Mouse (Mus musculus): Measurements from ENCODE around the gene Mvk. TPM values are rescaled to one million over a fixed set of nuclear protein-coding genes. Genes with fewer than 3 reads are reported as not detected.

Mvk gene
- polyA plus RNA-seq, 1 experiment from 2014 or later: 56.3 TPM

DNA sequence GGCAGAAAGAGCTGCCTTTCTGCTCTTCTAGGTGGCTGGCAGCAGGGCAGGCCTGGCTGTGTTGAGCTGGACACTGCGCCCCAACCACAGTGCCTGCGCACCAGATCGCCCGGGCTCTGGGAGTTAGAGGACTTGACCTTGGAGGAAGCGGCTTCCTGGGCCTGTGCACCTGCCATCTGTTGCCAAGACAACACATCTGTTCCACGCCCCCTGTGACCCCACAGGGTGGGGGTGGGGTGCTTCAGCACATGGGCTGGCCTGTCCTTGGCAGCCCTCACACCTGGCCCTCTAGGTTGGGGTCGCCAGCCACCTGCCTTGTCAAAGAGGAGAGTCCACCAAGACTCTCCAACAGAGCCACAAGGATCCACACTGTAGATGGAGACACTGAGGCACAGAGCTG, 21.6 kb downstream of the Mvk start:
- WGBS: 63% methylated on average over 7 of the region's 7 CpGs
- no peak overlapping the region for H3K27ac ChIP-seq (ENCODE audit: low read length)
- no peaks in the 10 kb centered on the region for H3K36me3 ChIP-seq (ENCODE audit: control insufficient read depth, insufficient read depth, low read length)
- H3K27me3 ChIP-seq (ENCODE audit: control insufficient read depth, insufficient read depth, low read length): no peaks in the 10 kb centered on the region
- peak overlapping the region; percentile 31; the same call in 1 of the 2 replicates for H3K9ac ChIP-seq (ENCODE audit: low read length)
- no peak overlapping the region for H3K4me2 ChIP-seq (ENCODE audit: low read depth, low read length)
- H3K4me3 ChIP-seq (replicated peaks; ENCODE audit: low read length): no peak overlapping the region
- no peaks in the 10 kb centered on the region for H3K9me3 ChIP-seq (replicated peaks; ENCODE audit: control insufficient read depth, low read length)
- peaks cover 32% of the 10 kb centered on the region for H3K4me1 ChIP-seq (ENCODE audit: control insufficient read depth, insufficient read depth, low read length)
- no peak for ATAC-seq (ENCODE audit: insufficient read depth, low FRiP score)

DNA sequence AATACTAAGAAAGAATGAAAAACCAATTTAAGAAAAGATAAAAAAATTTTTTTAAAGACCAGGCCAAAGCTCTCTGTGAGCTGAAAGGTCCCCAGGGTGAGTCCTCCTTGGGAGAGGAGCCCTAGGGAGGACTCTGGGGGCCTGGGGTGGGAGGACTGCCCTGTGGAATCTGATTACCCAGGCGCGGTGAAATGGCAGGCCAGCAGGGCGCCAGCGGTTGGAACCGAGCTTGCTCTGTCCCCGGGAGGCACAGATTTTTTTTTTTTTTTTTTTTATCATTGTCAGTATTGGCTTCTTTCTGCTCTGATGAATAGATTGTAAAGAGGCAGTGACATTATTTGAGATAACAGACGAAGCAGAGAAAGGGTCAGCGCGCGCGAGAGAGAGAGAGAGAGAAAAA, 22.9 kb downstream of the Mvk start:
- H3K4me1 ChIP-seq (ENCODE audit: control insufficient read depth, insufficient read depth, low read length): peaks cover 32% of the 10 kb centered on the region
- peak overlapping the region; percentile 35 for H3K4me3 ChIP-seq (replicated peaks; ENCODE audit: low read length)
- H3K4me2 ChIP-seq (ENCODE audit: low read depth, low read length): peak overlapping the region; percentile 52
- 3% methylated on average over 11 of the region's 11 CpGs for WGBS
- peak overlapping the region; percentile 86 for H3K27ac ChIP-seq (ENCODE audit: low read length)
- no peaks in the 10 kb centered on the region for H3K27me3 ChIP-seq (ENCODE audit: control insufficient read depth, insufficient read depth, low read length)
- peak overlapping the region; percentile 57 for H3K9ac ChIP-seq (ENCODE audit: low read length)
- H3K9me3 ChIP-seq (replicated peaks; ENCODE audit: control insufficient read depth, low read length): no peaks in the 10 kb centered on the region
- no peak for ATAC-seq (ENCODE audit: insufficient read depth, low FRiP score)
- H3K36me3 ChIP-seq (ENCODE audit: control insufficient read depth, insufficient read depth, low read length): no peaks in the 10 kb centered on the region

DNA sequence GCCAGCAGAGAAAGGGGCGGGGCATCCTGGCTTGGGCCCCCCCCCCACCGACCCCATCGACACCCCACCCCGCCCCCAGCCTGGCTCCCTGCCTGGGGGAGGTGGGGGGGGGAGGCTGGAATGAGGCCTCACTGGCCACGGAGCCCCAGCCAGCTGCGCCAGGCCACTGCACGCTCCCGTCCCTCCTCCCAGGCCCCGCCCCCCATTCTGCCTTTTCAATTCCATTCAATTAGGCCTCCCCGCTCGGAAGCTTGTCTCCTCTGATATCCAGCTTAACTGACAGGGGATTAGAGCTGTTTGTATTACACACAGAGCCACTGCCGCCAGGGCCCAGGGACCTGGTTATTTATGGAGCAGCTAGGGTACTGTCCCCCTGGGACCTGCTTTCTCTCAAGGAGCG, 23.4 kb downstream of the Mvk start:
- peaks cover 32% of the 10 kb centered on the region for H3K4me1 ChIP-seq (ENCODE audit: control insufficient read depth, insufficient read depth, low read length)
- 7% methylated on average over 9 of the region's 13 CpGs for WGBS
- H3K9me3 ChIP-seq (replicated peaks; ENCODE audit: control insufficient read depth, low read length): no peaks in the 10 kb centered on the region
- H3K4me3 ChIP-seq (replicated peaks; ENCODE audit: low read length): peak overlapping the region; percentile 35
- H3K36me3 ChIP-seq (ENCODE audit: control insufficient read depth, insufficient read depth, low read length): no peaks in the 10 kb centered on the region
- no peaks in the 10 kb centered on the region for H3K27me3 ChIP-seq (ENCODE audit: control insufficient read depth, insufficient read depth, low read length)
- peak overlapping the region; percentile 86 for H3K27ac ChIP-seq (ENCODE audit: low read length)
- peak overlapping the region; percentile 52 for H3K4me2 ChIP-seq (ENCODE audit: low read depth, low read length)
- peak overlapping the region; percentile 57 for H3K9ac ChIP-seq (ENCODE audit: low read length)
- peak; percentile 89 for ATAC-seq (ENCODE audit: insufficient read depth, low FRiP score)

DNA sequence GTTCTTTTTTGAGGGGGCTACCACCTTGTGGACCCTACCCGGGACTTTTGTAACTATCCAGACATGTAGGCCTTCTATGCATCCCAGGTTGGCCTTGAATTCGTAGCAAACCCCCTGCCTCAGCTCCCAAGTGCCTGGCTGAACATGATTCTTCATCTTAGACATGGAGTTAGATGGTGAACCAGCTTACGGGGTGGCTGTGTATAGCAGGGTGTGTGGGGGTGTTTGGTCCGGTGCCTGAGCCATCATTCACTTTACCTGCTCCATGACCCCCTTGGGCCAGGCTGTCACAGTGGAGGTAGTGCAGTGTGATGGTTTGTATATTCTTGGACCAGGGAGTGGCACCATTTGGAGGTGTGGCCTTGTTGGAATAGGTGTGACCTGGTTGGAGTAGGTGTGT, 23.9 kb downstream of the Mvk start:
- H3K9ac ChIP-seq (ENCODE audit: low read length): peak overlapping the region; percentile 57
- 47% methylated on average over 4 of the region's 4 CpGs for WGBS
- no peaks in the 10 kb centered on the region for H3K27me3 ChIP-seq (ENCODE audit: control insufficient read depth, insufficient read depth, low read length)
- peak overlapping the region; percentile 86 for H3K27ac ChIP-seq (ENCODE audit: low read length)
- H3K4me3 ChIP-seq (replicated peaks; ENCODE audit: low read length): peak overlapping the region; percentile 35; the same call in 1 of the 2 replicates
- no peaks in the 10 kb centered on the region for H3K9me3 ChIP-seq (replicated peaks; ENCODE audit: control insufficient read depth, low read length)
- ATAC-seq (ENCODE audit: insufficient read depth, low FRiP score): no peak
- H3K4me2 ChIP-seq (ENCODE audit: low read depth, low read length): peak overlapping the region; percentile 52
- peaks cover 32% of the 10 kb centered on the region for H3K4me1 ChIP-seq (ENCODE audit: control insufficient read depth, insufficient read depth, low read length)
- no peaks in the 10 kb centered on the region for H3K36me3 ChIP-seq (ENCODE audit: control insufficient read depth, insufficient read depth, low read length)

DNA sequence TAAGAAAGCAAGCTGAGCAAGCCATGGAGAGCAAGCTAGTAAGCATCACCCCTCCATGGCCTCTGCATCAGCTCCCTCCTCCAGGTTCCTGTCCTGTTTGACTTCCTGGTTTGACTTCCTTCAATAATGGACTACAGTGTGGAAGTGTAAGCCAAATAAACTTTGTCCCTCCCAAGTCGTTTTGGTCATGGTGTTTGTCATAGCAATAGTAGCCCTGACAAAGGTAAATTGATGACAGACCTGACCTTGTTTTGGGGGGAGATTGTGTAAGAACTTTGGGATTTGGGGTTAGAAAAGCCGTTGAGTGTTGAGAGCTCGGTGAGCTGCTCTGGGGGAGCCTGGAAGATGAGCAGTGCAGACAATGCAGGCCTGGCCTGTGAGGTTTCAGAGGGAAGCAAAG, 26.3 kb downstream of the Mvk start:
- H3K9ac ChIP-seq (ENCODE audit: low read length): no peak overlapping the region
- H3K4me1 ChIP-seq (ENCODE audit: control insufficient read depth, insufficient read depth, low read length): peaks cover 24% of the 10 kb centered on the region
- H3K27me3 ChIP-seq (ENCODE audit: control insufficient read depth, insufficient read depth, low read length): no peaks in the 10 kb centered on the region
- no peak overlapping the region for H3K27ac ChIP-seq (ENCODE audit: low read length)
- no peak for ATAC-seq (ENCODE audit: insufficient read depth, low FRiP score)
- no peaks in the 10 kb centered on the region for H3K9me3 ChIP-seq (replicated peaks; ENCODE audit: control insufficient read depth, low read length)
- H3K4me3 ChIP-seq (replicated peaks; ENCODE audit: low read length): no peak overlapping the region
- no peaks in the 10 kb centered on the region for H3K36me3 ChIP-seq (ENCODE audit: control insufficient read depth, insufficient read depth, low read length)
- H3K4me2 ChIP-seq (ENCODE audit: low read depth, low read length): no peak overlapping the region
- 58% methylated on average over 3 of the region's 3 CpGs for WGBS

DNA sequence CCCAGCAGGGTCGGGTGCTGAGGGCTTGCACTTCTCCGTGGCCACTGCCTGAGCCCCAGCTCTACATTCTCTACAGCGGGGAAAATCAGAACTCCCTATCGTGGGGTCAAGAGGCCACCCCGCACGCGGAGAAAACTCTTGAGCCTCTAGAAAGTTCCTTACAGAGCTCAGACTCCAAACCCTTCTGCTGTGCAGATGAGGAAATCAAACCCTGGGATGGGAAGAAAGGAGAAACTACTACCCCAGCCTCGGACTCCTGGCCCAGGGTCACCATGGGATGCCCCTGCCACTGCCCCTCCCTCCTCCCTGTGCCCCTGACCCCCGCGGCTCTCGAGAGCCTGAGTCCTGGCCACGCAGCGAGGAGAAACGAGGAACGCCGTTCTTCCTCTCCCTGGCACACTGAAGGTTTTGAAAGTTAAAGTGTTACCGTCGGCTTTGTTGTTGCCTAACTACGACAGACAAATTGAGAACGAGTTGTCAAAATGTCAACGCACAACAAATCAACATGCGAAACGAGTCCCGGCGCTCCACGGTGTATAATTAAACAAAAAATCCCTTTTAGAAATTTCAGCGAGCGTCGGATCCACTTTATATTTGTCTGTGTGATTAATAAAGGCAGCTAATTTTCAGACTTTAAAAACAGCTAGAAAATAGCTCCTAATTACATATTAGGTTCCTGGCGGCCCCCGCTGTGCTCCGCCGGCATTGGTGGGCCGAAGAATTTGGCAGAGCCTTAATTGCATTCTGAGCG, 30.8 kb downstream of the Mvk start:
- H3K27ac ChIP-seq (ENCODE audit: low read length): no peak overlapping the region
- H3K36me3 ChIP-seq (ENCODE audit: control insufficient read depth, insufficient read depth, low read length): no peaks in the 10 kb centered on the region
- no peak overlapping the region for H3K4me3 ChIP-seq (replicated peaks; ENCODE audit: low read length)
- H3K9ac ChIP-seq (ENCODE audit: low read length): no peak overlapping the region
- WGBS: 47% methylated on average over 35 of the region's 35 CpGs
- peak; percentile 34; the same call in 1 of the 2 replicates for ATAC-seq (ENCODE audit: insufficient read depth, low FRiP score)
- no peaks in the 10 kb centered on the region for H3K4me1 ChIP-seq (ENCODE audit: control insufficient read depth, insufficient read depth, low read length)
- H3K27me3 ChIP-seq (ENCODE audit: control insufficient read depth, insufficient read depth, low read length): no peaks in the 10 kb centered on the region
- H3K4me2 ChIP-seq (ENCODE audit: low read depth, low read length): no peak overlapping the region
- H3K9me3 ChIP-seq (replicated peaks; ENCODE audit: control insufficient read depth, low read length): no peaks in the 10 kb centered on the region

DNA sequence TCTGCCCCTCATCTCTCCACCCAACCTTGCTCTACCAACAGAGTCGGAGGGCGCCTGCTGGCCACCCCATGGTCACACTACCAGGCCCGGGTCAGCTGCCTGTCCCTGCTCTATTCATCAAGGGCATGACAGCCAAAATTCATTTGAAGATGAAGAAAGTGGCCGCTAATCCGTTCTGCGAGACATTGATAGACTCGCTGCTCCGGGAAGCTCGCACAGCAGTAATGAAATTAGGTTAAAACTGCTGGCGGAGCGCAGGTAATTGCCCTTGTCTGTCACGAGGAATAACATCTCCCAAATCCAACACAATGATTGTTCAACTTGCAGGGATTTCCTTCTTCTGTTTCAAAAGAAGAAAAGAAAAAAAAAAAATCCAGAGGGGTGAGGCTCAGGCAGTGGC, 34.2 kb downstream of the Mvk start:
- Histone ChIP-seq H3K4me1 (ENCODE audit: control insufficient read depth, insufficient read depth, low read length) (peaks cover 9% of the 10 kb centered on the region), H3K27ac (ENCODE audit: low read length) (no peak overlapping the region), H3K36me3 (ENCODE audit: control insufficient read depth, insufficient read depth, low read length) (no peaks in the 10 kb centered on the region), H3K4me2 (ENCODE audit: low read depth, low read length) (no peak overlapping the region), H3K9ac (ENCODE audit: low read length) (no peak overlapping the region), H3K27me3 (ENCODE audit: control insufficient read depth, insufficient read depth, low read length) (no peaks in the 10 kb centered on the region), H3K4me3 (replicated peaks; ENCODE audit: low read length) (no peak overlapping the region), H3K9me3 (replicated peaks; ENCODE audit: control insufficient read depth, low read length) (no peaks in the 10 kb centered on the region)
- ATAC-seq (ENCODE audit: insufficient read depth, low FRiP score): no peak
- 82% methylated on average over 12 of the region's 12 CpGs for WGBS

DNA sequence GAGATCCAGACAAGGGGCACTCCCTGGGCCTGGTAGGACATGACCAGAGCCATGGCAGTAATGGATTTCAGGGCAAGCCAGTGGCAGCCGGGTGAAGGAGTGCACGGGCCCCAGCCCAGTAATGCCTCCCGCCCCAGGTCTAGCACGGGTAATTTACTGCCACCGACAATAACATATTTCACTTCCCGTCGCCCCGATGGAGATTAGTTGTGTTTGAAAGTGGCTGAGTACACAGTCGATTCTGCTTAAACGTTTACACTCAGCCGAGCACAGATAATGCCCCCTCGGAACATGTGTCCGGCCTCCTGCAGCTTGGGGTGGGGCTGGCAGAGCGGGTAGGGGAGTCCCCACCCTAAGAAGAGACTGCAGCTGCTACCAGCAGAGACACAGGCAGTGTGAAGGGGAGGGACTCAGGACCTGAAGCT, 38.5 kb downstream of the Mvk start:
- Histone ChIP-seq H3K9me3 (replicated peaks; ENCODE audit: control insufficient read depth, low read length) (no peaks in the 10 kb centered on the region), H3K4me2 (ENCODE audit: low read depth, low read length) (peak overlapping the region; percentile 22; the same call in 1 of the 2 replicates), H3K27ac (ENCODE audit: low read length) (no peak overlapping the region), H3K36me3 (ENCODE audit: control insufficient read depth, insufficient read depth, low read length) (no peaks in the 10 kb centered on the region), H3K4me1 (ENCODE audit: control insufficient read depth, insufficient read depth, low read length) (peaks cover 9% of the 10 kb centered on the region), H3K4me3 (replicated peaks; ENCODE audit: low read length) (no peak overlapping the region), H3K9ac (ENCODE audit: low read length) (no peak overlapping the region), H3K27me3 (ENCODE audit: control insufficient read depth, insufficient read depth, low read length) (no peaks in the 10 kb centered on the region)
- ATAC-seq (ENCODE audit: insufficient read depth, low FRiP score): peak; percentile 88; the same call in 1 of the 2 replicates
- WGBS: 5% methylated on average over 14 of the region's 14 CpGs

DNA sequence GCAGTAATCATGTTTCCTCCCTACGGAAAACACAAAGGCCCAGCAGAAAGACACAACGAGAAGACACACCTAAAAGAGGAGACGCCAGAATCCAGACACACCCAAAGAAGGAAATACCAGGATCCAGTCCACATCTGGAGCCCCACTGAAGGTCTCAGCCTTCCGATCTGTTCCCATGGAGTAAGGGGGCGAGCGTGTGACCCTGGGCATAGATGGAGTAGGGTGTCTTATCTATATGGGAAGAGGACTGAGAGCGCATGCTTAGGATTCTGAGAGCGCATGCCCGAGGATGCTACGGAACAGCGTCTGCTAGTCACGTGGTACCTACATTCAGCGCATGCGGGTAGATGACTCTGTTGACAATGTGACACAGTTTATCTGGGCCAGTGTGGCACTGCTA, 41.6 kb downstream of the Mvk start:
- peaks cover 9% of the 10 kb centered on the region for H3K4me1 ChIP-seq (ENCODE audit: control insufficient read depth, insufficient read depth, low read length)
- 85% methylated on average over 14 of the region's 14 CpGs for WGBS
- H3K9me3 ChIP-seq (replicated peaks; ENCODE audit: control insufficient read depth, low read length): no peaks in the 10 kb centered on the region
- no peaks in the 10 kb centered on the region for H3K36me3 ChIP-seq (ENCODE audit: control insufficient read depth, insufficient read depth, low read length)
- ATAC-seq (ENCODE audit: insufficient read depth, low FRiP score): no peak
- H3K4me3 ChIP-seq (replicated peaks; ENCODE audit: low read length): no peak overlapping the region
- no peaks in the 10 kb centered on the region for H3K27me3 ChIP-seq (ENCODE audit: control insufficient read depth, insufficient read depth, low read length)
- no peak overlapping the region for H3K4me2 ChIP-seq (ENCODE audit: low read depth, low read length)
- no peak overlapping the region for H3K27ac ChIP-seq (ENCODE audit: low read length)
- no peak overlapping the region for H3K9ac ChIP-seq (ENCODE audit: low read length)
